Mouse (Mus musculus) gonadal fat pad, adult 2 months (tissue): ENCODE results near the gene Cacng3. TPM values are rescaled to one million over a fixed set of nuclear protein-coding genes. Genes with fewer than 3 reads are reported as not detected.

Source experiments
- DNase-seq: peaks from one replicate; pipeline ENCODE4 v3.0.0-alpha.2; 2012; ENCODE audit warnings: low read depth
- polyA plus RNA-seq: library from polyadenylated mRNA; depleted of rRNA; stranded (reverse); fragments of >200 nt; gene quantifications from 2 replicates; pipeline ENCODE4 v1.2.3, GENCODE M21; 2012; rRNA removed

The Cacng3 gene
- not detected in 2 replicates for polyA plus RNA-seq

DNA sequence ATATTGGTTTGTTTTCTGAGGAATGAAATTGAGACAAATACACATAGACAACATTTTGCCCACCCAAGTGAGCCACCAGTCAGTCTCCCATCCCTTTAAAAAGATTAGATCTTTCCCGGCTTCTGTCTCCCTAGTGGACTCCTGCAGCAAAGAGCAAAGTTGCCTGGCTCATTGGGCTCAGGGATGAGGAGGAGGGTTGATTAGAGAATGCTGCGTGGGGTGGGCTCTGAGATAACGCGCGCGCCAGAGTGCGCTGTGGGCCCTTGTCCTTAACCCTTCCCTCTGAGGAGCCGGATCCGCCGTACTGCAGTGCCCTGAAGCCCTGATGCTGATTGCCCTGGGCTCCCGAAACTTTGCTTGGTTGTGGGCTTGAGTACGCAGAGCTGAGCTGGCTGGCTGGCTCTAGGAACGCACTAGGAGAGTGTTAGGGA, at the start of gene Cacng3:
Cacng3 (plus strand) TSS at position 51 of the 431 bp plus-strand sequence.
- DNase-seq = no peak

DNA sequence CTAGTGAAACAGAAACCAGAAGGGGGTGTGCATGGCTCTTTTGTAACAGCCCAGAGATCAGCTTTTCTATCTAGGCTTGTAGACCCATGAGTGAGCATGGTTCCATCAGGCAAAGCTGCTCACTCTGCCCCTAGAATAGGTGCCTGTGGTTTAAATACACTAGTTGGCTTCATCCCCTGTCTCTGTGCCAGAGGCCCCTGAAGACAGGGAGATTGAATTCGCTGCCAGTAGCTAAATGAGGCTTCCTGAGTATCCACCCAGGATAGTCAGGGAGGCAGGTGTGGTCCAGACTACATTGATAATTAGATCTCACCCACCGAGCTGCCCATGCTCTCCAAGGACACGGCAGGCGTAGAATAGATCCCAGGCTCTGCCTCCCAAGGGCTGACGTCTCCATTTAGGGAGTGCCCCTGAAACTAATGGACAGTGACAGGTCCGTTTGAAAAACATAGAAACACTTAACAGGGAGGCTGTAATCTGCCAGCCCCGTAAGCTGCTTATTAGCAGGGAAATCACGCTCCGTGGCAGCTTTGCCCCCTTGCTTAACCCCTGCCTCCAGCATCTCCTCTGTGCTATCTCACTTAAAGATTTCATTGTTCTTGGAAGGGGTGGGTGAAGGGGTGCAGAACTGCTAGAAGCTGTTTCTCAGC, 48.0 kb upstream of the Cacng3 start:
- no peak for DNase-seq

DNA sequence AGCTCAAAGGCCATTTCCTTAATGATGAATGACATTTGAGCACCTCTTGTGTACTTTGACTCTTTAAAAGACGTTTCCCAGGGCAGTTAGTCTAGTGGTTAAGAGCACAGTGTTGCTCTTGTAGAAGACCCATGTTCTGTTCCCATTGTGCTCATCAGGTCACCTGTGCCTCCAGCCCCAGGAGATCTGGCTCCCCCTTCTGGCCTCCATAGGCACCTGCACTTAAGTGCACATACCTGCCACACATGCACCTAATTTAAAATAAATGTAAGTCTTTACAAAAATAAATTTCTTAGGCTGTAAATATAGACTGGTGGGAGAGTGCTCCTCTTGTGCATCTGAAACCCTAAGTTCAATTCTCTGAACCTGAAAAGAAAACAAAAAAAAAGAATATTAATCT, 46.5 kb upstream of the Cacng3 start:
- DNase-seq = no peak

DNA sequence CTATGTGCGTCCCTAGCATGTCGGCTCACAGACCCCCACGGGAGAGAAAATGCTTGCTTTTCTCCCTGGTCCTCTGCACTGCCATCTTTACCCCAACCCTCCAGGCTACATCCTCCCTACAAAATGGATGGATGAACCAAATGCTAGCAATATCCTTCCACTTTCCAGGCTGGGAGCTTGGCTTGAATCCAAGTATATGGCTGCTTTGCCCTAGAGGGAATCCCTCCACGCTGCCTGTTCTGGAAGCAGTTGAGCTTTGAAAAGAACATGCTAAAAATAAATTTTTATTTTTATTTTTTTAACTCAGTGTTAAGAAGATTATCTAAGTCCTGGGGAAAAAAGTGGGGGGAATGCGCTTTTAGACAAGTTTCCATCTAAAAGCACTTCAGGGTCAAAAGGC, 42.2 kb upstream of the Cacng3 start:
- no peak for DNase-seq

DNA sequence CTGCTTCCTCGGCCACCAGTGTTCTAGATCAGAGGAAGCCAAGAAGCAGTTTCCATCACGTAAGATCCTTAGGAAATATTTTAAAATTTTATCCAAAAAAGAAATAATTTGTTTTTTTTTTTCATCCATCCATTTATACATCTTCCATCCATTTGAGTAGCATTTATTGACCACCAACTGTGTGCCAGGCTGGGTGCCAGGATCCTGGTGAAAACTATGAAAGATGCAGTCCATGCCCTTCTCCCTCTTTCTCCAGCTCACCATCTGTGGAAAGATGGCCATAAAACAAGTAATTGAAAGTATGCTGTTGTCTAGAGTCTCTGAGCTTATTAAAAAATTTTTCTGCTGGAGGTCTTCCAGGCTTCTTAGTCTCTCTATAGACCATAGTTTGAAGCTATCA, 39.9 kb upstream of the Cacng3 start:
- DNase-seq = no peak

DNA sequence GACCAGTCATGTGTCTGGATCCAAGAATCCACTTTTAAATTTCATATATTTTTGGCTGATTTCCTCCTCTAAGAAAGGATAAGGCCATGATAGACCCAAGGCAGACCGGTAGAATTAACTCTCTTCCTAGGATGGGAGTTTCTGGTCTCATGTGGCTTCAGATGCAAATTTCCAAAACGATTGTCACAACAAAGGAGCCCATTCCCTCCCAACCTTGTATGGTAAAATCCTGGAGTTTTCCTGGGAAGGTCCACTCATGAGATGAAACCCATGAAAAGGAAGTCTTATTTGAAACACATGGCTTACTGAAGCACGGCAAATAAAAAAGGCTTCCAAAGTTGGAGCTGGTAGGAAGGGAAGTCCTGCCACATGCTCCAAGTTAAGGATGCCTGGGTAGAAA, 39.1 kb upstream of the Cacng3 start:
- no peak for DNase-seq

DNA sequence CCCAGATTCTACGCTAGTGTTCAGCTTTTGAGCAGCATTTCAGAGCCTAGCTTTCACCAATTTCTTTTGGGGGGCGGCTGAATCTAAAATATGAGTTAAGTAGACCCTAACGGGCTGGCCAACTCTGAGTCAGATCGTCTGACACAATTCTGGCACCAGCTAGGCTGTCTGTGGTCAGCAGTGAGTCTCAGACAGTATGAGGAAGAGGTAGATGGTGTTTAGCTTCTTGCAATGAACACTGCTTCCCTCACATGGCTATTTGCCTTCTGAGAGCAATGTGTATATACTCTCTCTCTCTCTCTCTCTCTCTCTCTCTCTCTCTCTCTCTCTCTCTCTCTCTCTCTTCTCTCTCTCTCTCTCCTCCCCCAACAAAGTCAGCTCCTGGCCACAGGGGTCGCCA, 37.3 kb upstream of the Cacng3 start:
- no peak for DNase-seq

DNA sequence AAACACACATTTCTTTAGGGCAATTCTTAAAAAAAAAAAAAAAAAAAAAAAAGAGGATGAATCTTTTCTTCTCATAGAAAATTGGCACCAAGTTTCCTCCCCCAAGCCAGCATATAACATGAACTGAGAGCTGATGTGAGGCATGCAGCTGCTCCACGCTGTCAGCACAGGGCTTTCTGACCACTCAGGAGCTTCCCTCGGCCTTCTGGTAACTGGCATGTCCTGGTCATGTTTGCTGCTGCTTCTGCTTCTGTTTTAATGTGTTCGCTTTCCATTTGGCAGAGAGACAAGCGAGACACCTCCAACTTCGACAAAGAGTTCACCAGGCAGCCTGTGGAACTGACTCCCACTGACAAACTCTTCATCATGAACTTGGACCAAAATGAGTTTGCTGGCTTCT, 36.8 kb upstream of the Cacng3 start:
- no peak for DNase-seq

DNA sequence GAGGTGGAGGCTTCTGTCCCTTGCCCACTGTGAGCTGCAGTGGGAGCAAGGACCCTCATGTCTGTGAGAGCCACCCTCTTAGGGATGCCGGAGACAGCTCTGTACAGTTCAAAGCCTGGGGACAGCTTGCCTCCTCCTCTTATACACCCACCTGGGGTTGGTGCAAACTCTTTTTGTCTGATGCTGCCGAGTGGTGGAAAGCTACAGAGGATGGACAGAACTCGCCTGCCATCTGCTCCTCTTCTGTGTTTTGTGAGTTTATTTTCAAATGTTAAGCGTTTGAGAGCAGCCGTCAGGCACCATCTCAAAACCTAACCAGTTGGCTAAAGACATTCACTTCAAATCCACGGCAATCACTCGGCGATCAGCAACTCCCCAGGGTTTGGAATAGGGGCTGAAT, 26.6 kb upstream of the Cacng3 start:
- DNase-seq = no peak

DNA sequence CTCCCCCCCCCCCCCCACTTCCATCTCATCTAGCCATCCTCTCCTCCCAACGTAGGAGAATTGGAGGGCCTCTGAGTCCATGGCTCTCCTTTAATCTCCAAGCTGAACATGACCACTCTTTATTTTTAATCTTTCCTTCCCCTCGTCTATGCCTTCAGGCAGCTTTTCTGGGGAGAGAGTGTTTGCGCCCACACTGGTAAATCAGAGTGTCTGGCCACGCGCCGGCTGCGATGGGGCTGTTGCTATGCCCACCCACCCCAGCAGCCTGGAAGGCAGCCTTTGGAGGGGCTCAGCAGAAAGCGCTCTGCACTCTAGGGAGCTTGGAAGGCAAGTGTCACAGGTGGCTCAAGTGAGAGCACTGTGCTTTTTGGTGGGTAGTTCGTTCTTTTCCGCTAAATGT, 21.0 kb upstream of the Cacng3 start:
- no peak for DNase-seq

DNA sequence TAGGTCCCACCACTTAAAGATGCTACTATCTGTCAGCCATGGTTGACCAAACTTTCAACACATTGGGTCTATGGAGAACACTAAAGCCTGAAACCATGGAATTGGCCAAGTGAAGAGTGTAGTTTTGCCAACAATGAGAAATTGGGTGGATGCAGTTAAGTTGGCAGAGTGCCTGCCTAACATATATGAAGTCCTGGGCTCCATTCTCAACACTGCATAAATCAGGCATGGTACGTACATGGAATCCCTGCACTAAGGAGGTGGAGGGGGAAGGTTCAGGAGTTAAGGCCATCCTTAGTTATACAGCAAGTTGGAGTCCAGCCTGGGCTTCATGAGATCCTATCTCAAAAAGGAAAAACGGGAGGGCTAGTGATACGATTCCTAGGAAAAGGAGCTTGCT, 17.8 kb upstream of the Cacng3 start:
- no peak for DNase-seq

DNA sequence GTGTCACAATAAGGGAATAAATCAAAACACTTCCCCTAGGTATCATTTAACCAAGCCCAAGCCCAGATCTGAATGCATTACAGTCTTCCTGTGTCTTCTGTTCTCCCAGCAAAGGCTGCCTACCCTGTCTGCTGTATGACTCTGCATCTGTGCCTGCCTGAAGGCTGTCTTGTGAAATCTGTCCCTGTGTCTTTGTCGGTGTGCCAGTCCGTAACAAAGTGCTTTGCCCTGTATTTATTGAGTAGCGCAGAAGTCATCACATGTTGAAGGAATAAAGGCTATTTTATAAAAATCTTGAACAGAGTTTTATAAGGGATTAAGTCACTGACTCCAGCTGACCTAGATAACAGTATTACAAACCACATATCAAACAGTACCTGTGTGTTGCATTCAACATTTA, 13.6 kb upstream of the Cacng3 start:
- no peak for DNase-seq

DNA sequence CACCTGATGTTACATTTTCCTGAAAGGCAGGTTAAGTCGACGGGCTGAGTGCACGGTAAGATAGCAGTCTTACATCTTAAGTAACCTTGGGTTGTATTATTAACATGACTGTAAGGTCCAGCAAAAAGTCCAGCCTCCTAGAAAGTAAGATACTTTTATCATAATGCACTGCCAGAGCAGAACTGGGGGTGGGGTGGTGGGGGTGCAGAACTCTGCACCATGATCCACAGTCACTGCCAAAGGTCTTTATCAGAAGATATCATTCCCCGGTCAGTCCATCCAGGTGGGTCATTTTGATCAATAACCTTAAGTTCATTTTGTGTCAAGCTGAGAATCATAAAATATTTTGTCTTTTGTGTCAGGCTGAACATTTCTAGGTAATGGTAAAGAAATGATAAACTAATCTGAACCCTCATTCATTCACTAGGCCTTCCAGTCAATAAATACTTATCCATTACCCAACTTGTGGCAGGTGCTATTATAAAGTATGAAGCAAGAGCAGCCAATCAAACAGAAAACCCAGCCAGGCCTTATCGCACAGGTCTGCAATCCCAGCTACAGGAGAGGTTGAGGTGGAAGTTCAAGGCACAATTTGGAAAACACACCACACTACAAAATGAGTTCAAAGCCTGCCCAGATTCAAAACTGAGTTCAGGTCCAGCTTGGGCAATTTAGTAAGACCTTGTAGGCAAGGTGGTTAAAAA, 12.7 kb upstream of the Cacng3 start:
- DNase-seq = no peak

DNA sequence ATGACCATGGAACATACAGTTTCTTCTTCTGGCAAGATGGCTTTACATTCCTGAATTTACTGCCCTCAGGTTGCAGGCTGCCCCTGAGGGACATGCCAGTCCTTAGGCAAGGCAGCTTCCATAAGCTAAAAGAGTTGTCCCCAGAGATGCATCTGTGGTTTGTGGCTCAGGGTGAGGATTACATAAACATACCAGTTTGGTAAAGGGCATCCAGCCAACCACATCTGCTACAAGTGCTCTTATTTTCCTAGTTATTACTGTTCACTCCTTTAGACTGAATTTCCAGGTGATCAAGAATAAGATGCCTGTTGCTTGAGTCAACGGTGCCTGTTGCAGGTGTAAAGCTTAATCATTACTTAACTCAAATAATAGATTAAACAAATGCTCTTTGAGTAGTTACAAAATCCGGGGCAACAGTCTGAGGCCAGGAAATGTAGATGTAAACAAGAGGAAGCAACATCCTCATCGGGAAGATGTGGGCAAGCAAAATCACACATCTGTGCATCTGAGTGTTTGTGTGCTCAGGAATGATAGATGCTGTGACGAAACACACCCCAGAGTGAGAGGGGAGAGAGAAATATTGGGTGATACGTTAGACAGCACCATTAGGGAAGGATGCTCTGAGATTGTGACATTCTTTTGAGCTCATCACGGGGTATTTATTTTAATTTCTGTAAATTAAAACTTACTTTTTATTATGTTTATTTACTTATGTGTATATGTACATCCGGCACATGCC, 4.8 kb upstream of the Cacng3 start:
- DNase-seq = no peak

DNA sequence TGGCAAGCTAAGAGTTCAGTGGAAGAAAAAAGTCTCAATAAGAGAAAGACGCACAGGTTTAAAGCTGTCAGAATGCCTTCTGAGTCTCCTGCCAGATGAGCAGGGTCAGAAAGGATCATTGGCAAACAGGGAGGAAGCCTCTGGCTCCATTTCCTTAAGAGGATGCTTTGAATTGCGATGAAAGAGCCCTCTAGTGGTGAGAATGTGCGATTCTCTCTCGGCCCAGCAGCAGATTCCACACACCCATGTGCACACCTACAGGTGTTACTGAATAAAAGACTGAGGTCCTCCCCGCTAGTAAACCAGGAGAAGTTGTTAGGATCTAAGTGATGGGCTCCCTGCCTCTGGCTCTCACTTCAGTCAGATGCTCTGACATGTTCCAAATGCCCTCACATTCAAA, 2.4 kb upstream of the Cacng3 start:
- DNase-seq = no peak

DNA sequence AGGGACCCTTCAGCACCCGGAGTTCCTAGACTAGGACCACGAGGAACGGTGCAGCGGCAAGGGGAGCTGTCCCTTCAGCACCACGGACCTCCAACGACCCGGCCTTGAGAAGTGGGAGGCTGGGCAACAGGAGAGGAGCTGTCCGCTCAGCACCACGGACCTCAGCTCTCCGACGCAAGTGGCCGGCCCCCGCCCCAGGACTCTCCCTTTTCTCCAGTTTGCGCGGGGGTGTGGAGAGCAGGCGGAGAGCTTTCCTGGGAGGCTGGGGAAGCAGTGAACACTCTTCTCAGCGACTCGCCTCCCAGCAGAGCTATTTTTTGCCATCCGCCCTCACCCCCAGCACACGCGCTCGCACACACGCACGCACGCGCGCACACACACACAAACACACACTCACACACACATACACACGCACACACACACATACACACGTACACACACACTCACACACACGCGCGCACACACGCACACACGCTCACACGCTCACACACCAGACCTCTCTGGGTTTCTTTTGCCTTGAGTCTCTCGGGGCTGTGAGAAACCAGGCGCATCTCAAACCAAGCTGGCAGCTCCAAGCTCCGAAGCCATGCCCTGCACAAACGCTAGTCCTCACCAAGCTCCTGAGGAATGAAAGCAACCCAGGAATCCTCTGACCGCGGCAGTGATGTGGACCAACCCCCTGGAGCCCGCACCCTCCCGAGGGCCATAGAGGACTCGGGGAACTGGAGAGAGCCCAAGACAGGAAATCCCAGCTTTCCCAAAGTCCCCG, 765 bp downstream of the Cacng3 start:
- DNase-seq = no peak

DNA sequence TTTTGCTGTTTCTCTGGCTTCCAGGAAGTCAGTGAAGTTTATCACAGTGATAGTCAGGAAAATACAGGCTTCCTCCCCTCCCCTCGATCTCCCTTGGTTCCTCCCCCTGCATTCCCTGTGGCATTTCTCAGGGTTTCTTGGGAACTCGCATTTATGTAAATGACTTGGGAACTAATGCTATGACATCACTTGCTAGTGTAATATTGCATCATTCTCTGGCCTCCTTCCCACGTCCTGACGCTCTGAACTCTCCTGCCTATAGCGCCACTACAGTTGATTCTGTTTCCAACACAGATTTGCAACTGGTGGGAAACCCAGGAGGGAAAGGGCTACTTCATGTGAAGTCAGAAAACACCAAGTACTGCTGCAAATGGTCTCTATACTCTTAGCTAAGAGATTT, 2.7 kb downstream of the Cacng3 start:
- DNase-seq = no peak

DNA sequence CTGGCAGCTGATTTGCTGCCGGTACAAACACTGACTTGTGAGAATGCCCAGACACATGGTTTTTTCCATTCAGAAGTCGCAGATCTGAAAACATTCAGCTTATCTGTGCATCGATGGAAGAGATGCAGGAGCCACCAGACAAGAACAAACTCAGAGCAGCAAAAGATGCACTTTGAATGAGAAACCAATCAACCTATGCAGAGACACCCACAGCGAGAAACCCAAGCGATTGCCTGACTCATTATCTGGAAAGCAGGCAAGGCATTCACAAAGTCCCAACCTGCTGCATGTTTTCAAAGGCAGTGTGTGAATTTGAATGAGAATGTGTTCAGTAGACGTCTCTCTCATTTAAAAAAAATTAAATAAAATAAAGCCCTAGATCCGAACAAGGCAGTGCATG, 4.9 kb downstream of the Cacng3 start:
- no peak for DNase-seq

DNA sequence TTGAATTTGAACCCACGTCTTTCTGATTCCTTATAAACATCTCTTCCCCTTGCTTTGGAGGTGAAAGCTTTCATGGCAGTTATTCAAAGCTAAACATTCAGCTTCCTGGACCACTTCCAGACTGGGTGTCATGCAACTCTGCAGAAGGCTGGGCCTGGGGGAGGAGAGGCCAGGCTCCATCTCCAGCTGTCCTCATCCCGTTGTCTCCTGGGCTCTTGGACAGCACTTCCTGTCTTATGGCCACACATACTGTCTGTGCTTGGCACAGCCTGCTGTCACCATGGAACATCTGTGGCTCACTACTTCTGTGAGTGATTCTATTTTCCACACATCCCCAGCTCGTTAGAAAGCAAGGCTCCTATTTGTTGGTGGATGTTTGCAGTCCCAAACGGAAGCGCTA, 31.5 kb downstream of the Cacng3 start:
- DNase-seq = no peak

DNA sequence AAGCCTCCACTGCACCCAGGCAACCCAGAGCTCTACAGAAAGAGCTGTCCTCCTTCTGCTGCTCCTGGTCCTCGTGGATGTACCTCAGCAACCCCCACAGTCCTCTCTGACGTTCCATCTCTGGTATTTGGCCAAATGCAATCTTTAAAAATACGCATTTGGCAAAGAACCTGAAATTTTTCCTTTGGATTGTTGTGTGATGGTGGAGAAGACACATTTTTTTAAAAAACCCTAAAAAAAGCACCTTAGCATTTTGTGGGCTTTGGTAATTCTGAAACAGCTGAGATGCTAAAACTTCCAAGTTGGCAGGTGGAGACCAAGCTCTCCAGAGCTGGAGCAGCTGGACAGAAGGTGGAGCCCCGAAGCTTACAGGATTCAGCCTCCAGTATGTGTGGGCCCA, 32.2 kb downstream of the Cacng3 start:
- no peak for DNase-seq

DNA sequence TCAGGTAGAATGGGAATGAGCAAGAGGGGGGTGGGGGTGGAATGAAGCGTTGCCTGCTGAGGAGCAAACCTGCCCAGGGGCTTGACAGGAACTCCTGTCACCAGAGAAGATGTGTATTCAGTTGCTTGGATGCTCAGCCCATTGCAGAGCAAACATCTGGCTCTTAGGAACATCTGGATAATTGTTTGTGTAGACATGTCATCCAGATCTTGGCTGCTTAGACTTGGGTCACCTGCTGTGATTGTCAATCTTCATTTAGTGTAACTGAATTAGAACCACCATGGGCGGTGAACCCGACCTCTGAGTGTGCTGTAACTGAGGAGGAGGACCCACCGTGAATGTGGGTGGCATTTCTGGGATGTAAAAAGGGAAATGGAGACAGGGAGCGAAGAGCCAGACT, 36.4 kb downstream of the Cacng3 start:
- no peak for DNase-seq

DNA sequence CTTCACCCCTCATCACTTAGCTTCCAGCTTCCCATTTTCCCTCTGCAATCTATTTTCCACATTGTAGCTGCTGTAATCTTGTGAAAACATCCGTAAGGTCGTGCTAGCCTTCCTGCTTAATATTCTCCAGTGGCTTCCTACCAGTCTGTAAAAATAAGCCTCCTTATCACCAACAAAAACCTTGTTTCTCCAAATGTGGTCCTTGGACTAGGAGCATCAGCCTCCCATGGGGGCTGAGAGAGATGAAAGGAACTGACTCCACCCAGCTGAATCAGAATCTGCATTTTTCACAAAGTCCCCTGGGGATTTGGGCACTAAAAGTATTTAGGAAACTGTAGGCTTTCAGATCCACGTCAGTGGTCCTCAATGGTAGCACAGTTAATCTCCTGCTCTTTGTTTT, 46.0 kb downstream of the Cacng3 start:
- DNase-seq = no peak
